Mouse (Mus musculus) ES-E14 (cell line): ENCODE measurements at regions not wholly inside any gene's neighbourhood (a gene's known extent, or its start where the extent isn't known, plus 50 kb on each side); places are given as distances from the start of the nearest gene placed in this dataset.

Experiments used
- DNase-seq: peaks from one replicate; pipeline ENCODE4 v3.0.0-alpha.2; 2013; ENCODE audit warnings: low read depth, low spot score
- H3K27ac ChIP-seq: 2 replicates; pipeline ENCODE4 v1.5.1; 2012; ENCODE audit warnings: low read depth, mild to moderate bottlenecking, low read length, moderate library complexity, mixed read lengths; ENCODE audit not compliant: poor library complexity, insufficient read depth, severe bottlenecking
- H3K36me3 ChIP-seq: 2 replicates; pipeline ENCODE4 v1.6.1; 2012; ENCODE audit warnings: mild to moderate bottlenecking, low read length, moderate library complexity, mixed read lengths; ENCODE audit not compliant: control insufficient read depth, poor library complexity, insufficient read depth, severe bottlenecking
- H3K4me1 ChIP-seq, 2 experiments: fragments of 150-350 bp in 1 of 2; sonication (generic) in 1 of 2; 2 replicates each; pipeline ENCODE4 v1.6.1; 2012; ENCODE audit warnings: low read length in 2 of 2, mild to moderate bottlenecking in 1 of 2, mixed read lengths in 1 of 2; ENCODE audit not compliant: control insufficient read depth in 2 of 2, insufficient read depth in 2 of 2, poor library complexity in 1 of 2
- H3K4me3 ChIP-seq, 2 experiments: fragments of 150-350 bp in 1 of 2; sonication (generic) in 1 of 2; 2 replicates each; pipeline ENCODE4 v1.5.1; 2012; ENCODE audit warnings: low read length in 2 of 2, low read depth in 1 of 2, mild to moderate bottlenecking in 1 of 2, mixed read lengths in 1 of 2; ENCODE audit not compliant: insufficient read depth in 1 of 2, poor library complexity in 1 of 2, severe bottlenecking in 1 of 2
- H3K9ac ChIP-seq: 2 replicates; pipeline ENCODE4 v1.6.1; 2012; ENCODE audit warnings: low read depth, mild to moderate bottlenecking, low read length, mixed read lengths; ENCODE audit not compliant: poor library complexity, insufficient read depth, severe bottlenecking
- H3K9me3 ChIP-seq: fragments of 150-350 bp; sonication (generic); 2 replicates; pipeline ENCODE4 v1.6.1; 2012; ENCODE audit warnings: low read depth, mild to moderate bottlenecking, low read length; ENCODE audit not compliant: control insufficient read depth, insufficient read depth
- CHD2 ChIP-seq: IDR thresholded peaks from 2 replicates; pipeline ENCODE4 v1.6.1; 2014; ENCODE audit warnings: mild to moderate bottlenecking, low read depth, low read length, inconsistent platforms
- HCFC1 ChIP-seq: IDR thresholded peaks from 2 replicates; pipeline ENCODE4 v1.6.1; 2012; ENCODE audit warnings: low read length, inconsistent platforms, borderline replicate concordance; ENCODE audit not compliant: insufficient read depth
- MAFK ChIP-seq: IDR thresholded peaks from 2 replicates; pipeline ENCODE4 v1.6.1; 2014; ENCODE audit warnings: mild to moderate bottlenecking, low read depth, low read length, inconsistent platforms; ENCODE audit not compliant: insufficient read depth
- ZC3H11A ChIP-seq: IDR thresholded peaks from 2 replicates; pipeline ENCODE4 v1.6.1; 2012; ENCODE audit warnings: low read depth, mild to moderate bottlenecking, inconsistent platforms, low read length, borderline replicate concordance
- ZNF384 ChIP-seq: IDR thresholded peaks from 2 replicates; pipeline ENCODE4 v1.6.1; 2012; ENCODE audit warnings: low read depth, low read length, inconsistent platforms
- in situ Hi-C, 2 experiments: fragments of 600-800 bp; cut with MboI; formaldehyde crosslinking; loops; one replicate each; pipeline ENCODE4 v1.15.1; 2025; ENCODE audit warnings: low sequenced_read_pairs in 2 of 2, inconsistent platforms in 1 of 2; ENCODE audit not compliant: unreplicated experiment in 2 of 2

- DNase-seq: no peak
- Histone ChIP-seq H3K36me3 (no peaks in the 10 kb centered on the region), H3K4me3 (no peak overlapping the region), H3K9ac (no peak overlapping the region), H3K9me3 (no peaks in the 10 kb centered on the region), H3K27ac (no peak overlapping the region), H3K4me1 (no peaks in the 10 kb centered on the region)
- in situ Hi-C loops: no loop called here
- TF ChIP-seq MAFK (no peak), HCFC1 (no peak), ZC3H11A (no peak), ZNF384 (no peak), CHD2 (no peak)
These were observed 455.1 kb downstream of the Etnk1 start for GRCm38 (mm10) chr6:143622161-143622560.

- in situ Hi-C loops: no loop called here
These were observed 457.9 kb downstream of the Etnk1 start for GRCm38 (mm10) chr6:143624901-143625300.

DNA sequence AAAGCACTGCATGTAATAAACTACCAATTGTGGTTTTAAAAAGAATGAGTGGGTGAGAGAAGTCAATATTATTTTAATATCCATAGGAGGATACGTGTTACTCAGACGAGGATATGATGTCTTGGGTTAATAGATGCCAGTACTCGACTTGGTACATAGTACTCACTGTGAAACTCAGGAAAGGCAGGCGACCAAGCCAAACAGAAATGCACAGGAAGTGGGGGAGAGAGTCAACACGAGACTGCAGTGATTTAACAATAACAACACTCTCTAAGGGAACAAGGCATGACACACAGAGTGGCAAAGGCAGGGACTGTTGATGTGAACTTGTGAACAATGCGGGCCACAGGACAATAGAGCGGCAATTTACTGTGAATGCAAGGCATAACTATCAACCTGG, 464.6 kb downstream of the Etnk1 start:
- H3K9me3 ChIP-seq: no peaks in the 10 kb centered on the region
- DNase-seq: no peak
- H3K4me3 ChIP-seq: no peak overlapping the region
- H3K4me1 ChIP-seq: no peaks in the 10 kb centered on the region
- no peak overlapping the region for H3K27ac ChIP-seq
- in situ Hi-C loops: no loop called here
- no peak overlapping the region for H3K9ac ChIP-seq
- H3K36me3 ChIP-seq: no peaks in the 10 kb centered on the region
- no peak for TF ChIP-seq CHD2
- no peak for TF ChIP-seq HCFC1
- TF ChIP-seq ZC3H11A: no peak
- no peak for TF ChIP-seq MAFK
- TF ChIP-seq ZNF384: no peak

More at GRCm38 (mm10) chr6:143624901-143625300, 457.9 kb downstream of the Etnk1 start:
- Histone ChIP-seq H3K4me3 (no peak overlapping the region), H3K9ac (no peak overlapping the region), H3K4me1 (no peaks in the 10 kb centered on the region), H3K27ac (no peak overlapping the region), H3K36me3 (no peaks in the 10 kb centered on the region), H3K9me3 (no peaks in the 10 kb centered on the region)
- DNase-seq: no peak
- no peak for TF ChIP-seq HCFC1
- TF ChIP-seq MAFK: no peak
- TF ChIP-seq CHD2: no peak
- TF ChIP-seq ZNF384: no peak
- TF ChIP-seq ZC3H11A: no peak

GRCm38 (mm10) chr6:143633710-143634109, 466.7 kb downstream of the Etnk1 start:
- Histone ChIP-seq H3K4me3 (no peak overlapping the region), H3K36me3 (no peaks in the 10 kb centered on the region), H3K9me3 (no peaks in the 10 kb centered on the region), H3K27ac (no peak overlapping the region), H3K4me1 (no peaks in the 10 kb centered on the region), H3K9ac (no peak overlapping the region)
- TF ChIP-seq ZNF384 (no peak), HCFC1 (no peak), MAFK (no peak), CHD2 (no peak), ZC3H11A (no peak)
- DNase-seq: no peak
- in situ Hi-C loops: no loop called here

DNA sequence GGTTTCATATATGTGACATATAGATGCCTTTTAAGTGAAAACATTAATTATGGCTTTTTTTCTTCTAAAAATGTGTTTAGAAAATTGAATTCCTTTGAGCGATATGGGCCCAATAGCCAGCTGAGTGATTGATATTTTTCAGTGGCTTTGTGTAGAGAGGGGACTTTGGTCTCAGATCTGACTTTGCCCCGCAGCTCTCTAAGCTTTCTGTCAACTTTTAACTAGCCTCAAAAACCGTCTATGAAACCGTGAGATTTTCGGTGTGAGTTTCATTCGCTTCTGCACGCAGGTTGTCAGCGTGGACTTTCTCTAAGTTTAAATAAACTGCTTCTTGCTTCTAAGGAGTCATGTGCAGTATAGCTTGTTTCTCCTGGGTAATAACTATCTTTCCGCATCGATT, 467.3 kb downstream of the Etnk1 start:
- no peak for DNase-seq
- no peaks in the 10 kb centered on the region for H3K4me1 ChIP-seq
- in situ Hi-C loops: no loop called here

More for the DNA sequence above, 467.3 kb downstream of the Etnk1 start:
- H3K4me3 ChIP-seq: no peak overlapping the region
- no peak overlapping the region for H3K27ac ChIP-seq
- H3K9ac ChIP-seq: no peak overlapping the region
- H3K9me3 ChIP-seq: no peaks in the 10 kb centered on the region
- no peak for TF ChIP-seq ZNF384
- no peak for TF ChIP-seq ZC3H11A
- TF ChIP-seq MAFK: no peak
- TF ChIP-seq HCFC1: no peak
- no peak for TF ChIP-seq CHD2
- H3K36me3 ChIP-seq: no peaks in the 10 kb centered on the region
